Mouse (Mus musculus): ENCODE measurements around the gene Mcub. TPM values are rescaled to one million over a fixed set of nuclear protein-coding genes. Genes with fewer than 3 reads are reported as not detected.

Gene Mcub
- polyA plus RNA-seq, 1 experiment from 2014 or later, result 13.7 TPM

DNA sequence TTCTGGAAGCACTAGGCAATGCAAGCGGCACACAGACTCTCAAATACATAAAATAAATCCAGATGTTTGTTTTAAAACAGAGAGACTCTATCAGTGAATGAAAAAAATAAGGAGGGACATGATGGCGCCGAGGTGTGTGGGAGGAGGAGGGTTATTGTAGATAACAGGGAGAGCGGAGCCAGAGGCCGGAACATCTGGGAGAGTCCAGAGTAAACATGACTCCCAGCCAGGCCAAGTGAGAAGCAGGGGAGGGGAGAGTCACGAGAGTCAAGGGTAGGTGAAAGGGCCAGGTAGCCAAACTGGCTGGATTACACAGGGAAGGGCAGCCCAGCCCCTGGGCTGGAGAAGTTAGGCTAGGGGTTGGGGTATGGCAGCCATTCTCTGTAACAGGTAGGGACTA lies 73.4 kb downstream of the Mcub start:
- no peak overlapping the region for H3K9ac ChIP-seq (replicated peaks)
- no peaks in the 10 kb centered on the region for H3K9me3 ChIP-seq
- H3K27ac ChIP-seq, result no peak overlapping the region
- no peak overlapping the region for H3K4me2 ChIP-seq
- ATAC-seq (ENCODE audit: insufficient number of reproducible peaks, insufficient read depth, low FRiP score, low TSS enrichment, low read depth), result no peak
- no peaks in the 10 kb centered on the region for H3K4me1 ChIP-seq (replicated peaks)
- H3K4me3 ChIP-seq (replicated peaks), result no peak overlapping the region
- 0 out of 2 replicates have a peak, but pooled peaks cover 3% of the 10 kb centered on the region for H3K36me3 ChIP-seq
- 62% methylated on average over 6 of the region's 6 CpGs for WGBS
- no peaks in the 10 kb centered on the region for H3K27me3 ChIP-seq

- WGBS, result 92% methylated on average over 3 of the region's 3 CpGs
- Histone ChIP-seq H3K4me3 (replicated peaks) (no peak overlapping the region), H3K36me3 (peaks cover 15% of the 10 kb centered on the region; the same call in 1 of the 2 replicates)
These were observed 76.9 kb downstream of the Mcub start for GRCm38 (mm10) chr3:129893143-129893542.

GRCm38 (mm10) chr3:129892003-129892402 lies 78.0 kb downstream of the Mcub start:
- Histone ChIP-seq H3K4me1 (replicated peaks) (no peaks in the 10 kb centered on the region), H3K4me3 (replicated peaks) (no peak overlapping the region), H3K9me3 (no peaks in the 10 kb centered on the region), H3K27ac (no peak overlapping the region), H3K27me3 (no peaks in the 10 kb centered on the region), H3K9ac (replicated peaks) (no peak overlapping the region), H3K36me3 (peaks cover 15% of the 10 kb centered on the region; the same call in 1 of the 2 replicates), H3K4me2 (no peak overlapping the region)
- WGBS, result 76% methylated on average over 5 of the region's 5 CpGs
- ATAC-seq (ENCODE audit: insufficient number of reproducible peaks, insufficient read depth, low FRiP score, low TSS enrichment, low read depth), result no peak

More at GRCm38 (mm10) chr3:129893143-129893542, 76.9 kb downstream of the Mcub start:
- no peaks in the 10 kb centered on the region for H3K9me3 ChIP-seq
- no peaks in the 10 kb centered on the region for H3K4me1 ChIP-seq (replicated peaks)
- no peak overlapping the region for H3K27ac ChIP-seq
- no peaks in the 10 kb centered on the region for H3K27me3 ChIP-seq
- no peak overlapping the region for H3K4me2 ChIP-seq
- no peak for ATAC-seq (ENCODE audit: insufficient number of reproducible peaks, insufficient read depth, low FRiP score, low TSS enrichment, low read depth)
- no peak overlapping the region for H3K9ac ChIP-seq (replicated peaks)

GRCm38 (mm10) chr3:129887779-129888517 lies 82.1 kb downstream of the Mcub start:
- no peak overlapping the region for H3K27ac ChIP-seq
- no peak overlapping the region for H3K4me2 ChIP-seq
- 86% methylated on average over 13 of the region's 13 CpGs for WGBS

DNA sequence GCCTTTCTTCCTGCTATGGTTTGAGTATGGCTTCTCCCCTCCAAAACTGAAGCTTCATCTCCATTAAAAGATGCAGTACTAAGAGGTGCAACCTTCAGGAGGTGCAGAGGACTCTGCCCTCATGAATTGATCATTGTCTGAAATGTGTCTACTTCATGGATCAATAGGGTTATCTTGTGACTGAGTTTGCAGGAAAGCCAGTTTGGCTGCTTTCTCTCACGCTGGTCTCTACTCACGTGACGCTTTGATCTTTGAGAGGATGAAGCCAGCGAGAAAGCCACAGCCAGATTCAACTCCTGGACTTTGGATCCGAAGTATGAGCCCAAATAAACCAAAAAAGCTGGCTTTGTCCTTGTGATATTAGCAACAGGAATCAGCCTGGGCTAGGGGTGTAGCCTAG lies 83.6 kb downstream of the Mcub start:
- no peaks in the 10 kb centered on the region for H3K4me1 ChIP-seq (replicated peaks)
- peaks cover 12% of the 10 kb centered on the region; the same call in 1 of the 2 replicates for H3K36me3 ChIP-seq
- H3K9ac ChIP-seq (replicated peaks), result no peak overlapping the region
- 62% methylated on average over 5 of the region's 5 CpGs for WGBS
- H3K27me3 ChIP-seq, result no peaks in the 10 kb centered on the region
- H3K27ac ChIP-seq, result no peak overlapping the region
- H3K9me3 ChIP-seq, result no peaks in the 10 kb centered on the region
- no peak overlapping the region for H3K4me2 ChIP-seq
- ATAC-seq (ENCODE audit: insufficient number of reproducible peaks, insufficient read depth, low FRiP score, low TSS enrichment, low read depth), result no peak
- H3K4me3 ChIP-seq (replicated peaks), result no peak overlapping the region

More at GRCm38 (mm10) chr3:129887779-129888517, 82.1 kb downstream of the Mcub start:
- no peaks in the 10 kb centered on the region for H3K4me1 ChIP-seq (replicated peaks)
- H3K9ac ChIP-seq (replicated peaks), result no peak overlapping the region
- H3K9me3 ChIP-seq, result no peaks in the 10 kb centered on the region
- no peaks in the 10 kb centered on the region for H3K27me3 ChIP-seq
- peaks cover 15% of the 10 kb centered on the region; the same call in 1 of the 2 replicates for H3K36me3 ChIP-seq
- no peak overlapping the region for H3K4me3 ChIP-seq (replicated peaks)
- no peak for ATAC-seq (ENCODE audit: insufficient number of reproducible peaks, insufficient read depth, low FRiP score, low TSS enrichment, low read depth)

DNA sequence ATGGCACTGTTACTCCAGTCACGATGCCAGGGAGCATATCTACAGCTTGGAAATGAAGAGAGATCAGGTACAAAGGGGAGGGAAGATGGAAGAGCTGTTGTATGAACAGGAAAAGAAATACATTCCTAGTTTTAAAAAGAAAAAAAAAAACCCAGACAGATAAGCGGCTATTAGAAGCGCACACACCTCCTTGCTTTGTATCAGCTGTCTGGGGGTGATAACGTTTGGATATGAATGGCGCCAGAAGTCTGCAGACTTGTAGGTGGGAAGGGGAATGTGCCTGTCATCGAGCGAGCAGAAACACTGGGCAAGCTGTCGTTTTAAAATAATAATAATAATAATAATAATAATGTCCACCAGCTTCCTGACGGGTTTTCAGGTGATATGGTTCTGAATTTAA lies 84.4 kb downstream of the Mcub start:
- H3K36me3 ChIP-seq, result peaks cover 6% of the 10 kb centered on the region; the same call in 1 of the 2 replicates

GRCm38 (mm10) chr3:129880925-129881593 lies 88.9 kb downstream of the Mcub start:
- H3K36me3 ChIP-seq, result no peaks in the 10 kb centered on the region
- H3K4me2 ChIP-seq, result no peak overlapping the region
- WGBS, result 86% methylated on average over 8 of the region's 8 CpGs
- no peaks in the 10 kb centered on the region for H3K9me3 ChIP-seq
- no peak overlapping the region for H3K27ac ChIP-seq
- H3K4me3 ChIP-seq (replicated peaks), result no peak overlapping the region
- H3K4me1 ChIP-seq (replicated peaks), result 0 out of 2 replicates have a peak, but pooled peaks cover 10% of the 10 kb centered on the region
- no peaks in the 10 kb centered on the region for H3K27me3 ChIP-seq
- no peak overlapping the region for H3K9ac ChIP-seq (replicated peaks)
- ATAC-seq (ENCODE audit: insufficient number of reproducible peaks, insufficient read depth, low FRiP score, low TSS enrichment, low read depth), result no peak

More for the DNA sequence above, 84.4 kb downstream of the Mcub start:
- Histone ChIP-seq H3K9ac (replicated peaks) (no peak overlapping the region), H3K4me2 (no peak overlapping the region), H3K4me3 (replicated peaks) (no peak overlapping the region), H3K27me3 (no peaks in the 10 kb centered on the region), H3K4me1 (replicated peaks) (no peaks in the 10 kb centered on the region), H3K27ac (no peak overlapping the region), H3K9me3 (no peaks in the 10 kb centered on the region)
- WGBS, result 92% methylated on average over 9 of the region's 9 CpGs
- no peak for ATAC-seq (ENCODE audit: insufficient number of reproducible peaks, insufficient read depth, low FRiP score, low TSS enrichment, low read depth)

GRCm38 (mm10) chr3:129879913-129880312 lies 90.1 kb downstream of the Mcub start:
- 74% methylated on average over 2 of the region's 2 CpGs for WGBS
- ATAC-seq (ENCODE audit: insufficient number of reproducible peaks, insufficient read depth, low FRiP score, low TSS enrichment, low read depth), result no peak
- no peak overlapping the region for H3K4me3 ChIP-seq (replicated peaks)

DNA sequence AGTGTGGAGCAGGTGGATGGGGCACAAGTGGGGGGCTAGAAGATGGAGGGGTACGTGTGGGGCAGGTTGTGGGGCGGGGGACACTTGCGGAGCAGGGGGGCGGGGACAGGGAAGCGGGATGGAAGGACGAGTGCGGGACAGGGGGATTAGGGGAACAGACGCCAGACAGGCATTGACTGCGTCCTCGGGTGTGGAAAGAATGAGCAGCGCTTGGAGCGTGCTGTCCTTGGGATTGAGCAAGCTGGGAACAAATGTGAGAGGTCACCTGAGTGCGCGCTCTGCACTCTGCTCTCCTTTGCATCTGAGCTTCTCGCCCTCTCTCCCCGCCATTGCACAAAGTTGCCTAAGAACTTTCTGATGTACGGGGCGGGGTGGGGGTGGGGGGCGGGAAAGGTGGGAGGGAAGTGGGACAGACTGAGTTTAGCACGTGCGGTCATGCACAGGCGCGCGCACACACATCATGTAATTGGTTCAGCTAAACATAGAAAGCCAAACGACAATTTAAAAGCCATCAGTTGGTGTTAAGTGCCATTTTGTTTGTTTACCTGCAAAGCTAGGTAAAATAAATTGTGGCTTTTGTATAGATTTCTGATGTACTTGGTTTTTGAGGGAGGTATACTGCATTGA lies 90.8 kb downstream of the Mcub start:
- H3K27ac ChIP-seq, result peak overlapping the region; percentile 64; the same call in 1 of the 2 replicates
- peak overlapping the region; percentile 92 for H3K4me2 ChIP-seq
- ATAC-seq (ENCODE audit: insufficient number of reproducible peaks, insufficient read depth, low FRiP score, low TSS enrichment, low read depth), result peak; percentile 32; the same call in 1 of the 2 replicates

More at GRCm38 (mm10) chr3:129879913-129880312, 90.1 kb downstream of the Mcub start:
- Histone ChIP-seq H3K9ac (replicated peaks) (no peak overlapping the region), H3K27me3 (no peaks in the 10 kb centered on the region), H3K4me1 (replicated peaks) (0 out of 2 replicates have a peak, but pooled peaks cover 10% of the 10 kb centered on the region), H3K36me3 (no peaks in the 10 kb centered on the region), H3K27ac (no peak overlapping the region), H3K4me2 (peak overlapping the region; percentile 92; the same call in 1 of the 2 replicates), H3K9me3 (no peaks in the 10 kb centered on the region)

GRCm38 (mm10) chr3:129878405-129879021 lies 91.5 kb downstream of the Mcub start, which contains the start of gene Pla2g12a:
Gene Pla2g12a (plus strand): TSS chr3:129878606.
- under 1% methylated on average over 62 of the region's 66 CpGs for WGBS
- peak within 1 kb of the TSS; percentile 64 for H3K27ac ChIP-seq
- ATAC-seq (ENCODE audit: insufficient number of reproducible peaks, insufficient read depth, low FRiP score, low TSS enrichment, low read depth), result peak; percentile 88

More for the DNA sequence above, 90.8 kb downstream of the Mcub start:
- Histone ChIP-seq H3K9ac (replicated peaks) (peak overlapping the region; percentile 72), H3K9me3 (no peaks in the 10 kb centered on the region), H3K27me3 (no peaks in the 10 kb centered on the region), H3K36me3 (no peaks in the 10 kb centered on the region), H3K4me3 (replicated peaks) (peak overlapping the region; percentile 75), H3K4me1 (replicated peaks) (0 out of 2 replicates have a peak, but pooled peaks cover 10% of the 10 kb centered on the region)
- WGBS, result 1% methylated on average over 25 of the region's 25 CpGs

More at GRCm38 (mm10) chr3:129878405-129879021, 91.5 kb downstream of the Mcub start, which contains the start of gene Pla2g12a:
- peak within 1 kb of the TSS; percentile 92 for H3K4me2 ChIP-seq
- peak within 1 kb of the TSS; percentile 75 for H3K4me3 ChIP-seq (replicated peaks)
- H3K4me1 ChIP-seq (replicated peaks), result 0 out of 2 replicates have a peak, but pooled peaks cover 10% of the 10 kb centered on the region
- H3K36me3 ChIP-seq, result no peaks in the 10 kb centered on the region
- H3K9me3 ChIP-seq, result no peaks in the 10 kb centered on the region
- no peaks in the 10 kb centered on the region for H3K27me3 ChIP-seq
- H3K9ac ChIP-seq (replicated peaks), result peak within 1 kb of the TSS; percentile 72

Data from limb, embryonic 12.5 days (tissue).